Mouse (Mus musculus) mesoderm, embryonic 11.5 days (tissue): Measurements from ENCODE around the gene Ermard.

Experiments used
- DNase-seq: peaks from one replicate; pipeline ENCODE4 v3.0.0-alpha.2; 2012; ENCODE audit warnings: low read depth, low spot score

Gene Ermard

GRCm38 (mm10) chr17:15060356-15060755 is 19.3 kb downstream of the Ermard start:
- no peak for DNase-seq

- peak; percentile 86 for DNase-seq
Observed at GRCm38 (mm10) chr17:15065391-15066024, 24.5 kb downstream of the Ermard start.

- peak; percentile 72 for DNase-seq
Observed at GRCm38 (mm10) chr17:15066066-15066465, 25.1 kb downstream of the Ermard start.

- no peak for DNase-seq
Observed at GRCm38 (mm10) chr17:15066911-15067310, 25.9 kb downstream of the Ermard start.

GRCm38 (mm10) chr17:15068040-15068792 is 27.2 kb downstream of the Ermard start:
- no peak for DNase-seq

GRCm38 (mm10) chr17:15069124-15069523 is 28.1 kb downstream of the Ermard start:
- no peak for DNase-seq

- no peak for DNase-seq
Observed at GRCm38 (mm10) chr17:15072211-15072610, 31.2 kb downstream of the Ermard start.

- DNase-seq: no peak
Observed at GRCm38 (mm10) chr17:15075033-15075432, 34.0 kb downstream of the Ermard start.

GRCm38 (mm10) chr17:15077536-15077935 is 36.5 kb downstream of the Ermard start:
- no peak for DNase-seq

GRCm38 (mm10) chr17:15084226-15084848 is 43.3 kb downstream of the Ermard start:
- DNase-seq: no peak

- no peak for DNase-seq
Observed at GRCm38 (mm10) chr17:15085006-15085405, 44.0 kb downstream of the Ermard start.

- no peak for DNase-seq
Observed at GRCm38 (mm10) chr17:15088166-15088565, 47.2 kb downstream of the Ermard start.

- DNase-seq: peak; percentile 57
Observed at GRCm38 (mm10) chr17:15088591-15089001, 47.6 kb downstream of the Ermard start.

- DNase-seq: no peak
Observed at GRCm38 (mm10) chr17:15091739-15092138, 50.7 kb downstream of the Ermard start.

- DNase-seq: no peak
Observed at GRCm38 (mm10) chr17:15093523-15093922, 52.5 kb downstream of the Ermard start.

GRCm38 (mm10) chr17:15096853-15097252 is 55.8 kb downstream of the Ermard start:
- DNase-seq: no peak

- no peak for DNase-seq
Observed at GRCm38 (mm10) chr17:15098677-15099076, 57.7 kb downstream of the Ermard start.

GRCm38 (mm10) chr17:15101355-15101754 is 60.3 kb downstream of the Ermard start:
- DNase-seq: no peak

GRCm38 (mm10) chr17:15107143-15107649 is 66.2 kb downstream of the Ermard start:
- no peak for DNase-seq

- peak; percentile 91 for DNase-seq
Observed at GRCm38 (mm10) chr17:15108473-15109441, 67.7 kb downstream of the Ermard start.

GRCm38 (mm10) chr17:15115550-15115949 is 74.5 kb downstream of the Ermard start:
- DNase-seq: no peak
